Mouse (Mus musculus) thymus, postnatal 25 days (tissue): ENCODE measurements around the gene Cenpf.
"Not testable (repeated sequence)": the region's sequence is repeated elsewhere in the genome, so short reads cannot be mapped to it uniquely, and the experiment has no call there.

Source experiments
- DNase-seq: peaks from one replicate; pipeline ENCODE4 v3.0.0; 2022

Cenpf gene

DNA sequence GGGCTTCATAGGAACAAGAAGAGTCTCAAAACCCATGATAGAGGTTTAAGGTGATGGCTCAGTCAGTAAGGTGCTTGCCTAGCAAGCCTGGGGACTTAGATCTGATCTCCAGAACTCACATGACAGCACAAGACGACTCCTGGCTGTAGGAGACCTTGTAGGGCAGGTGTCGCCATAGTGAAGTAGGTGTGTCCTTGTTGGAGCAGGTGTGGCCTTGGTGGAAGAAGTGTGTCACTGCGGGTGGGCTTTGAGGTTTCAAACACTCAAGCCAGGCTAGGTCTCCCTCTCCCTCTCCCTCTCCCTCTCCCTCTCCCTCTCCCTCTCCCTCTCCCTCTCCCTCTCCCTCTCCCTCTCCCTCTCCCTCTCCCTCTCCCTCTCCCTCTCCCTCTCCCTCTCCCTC lies 4.6 kb upstream of the Cenpf start:
- not testable (repeated sequence) for DNase-seq

DNA sequence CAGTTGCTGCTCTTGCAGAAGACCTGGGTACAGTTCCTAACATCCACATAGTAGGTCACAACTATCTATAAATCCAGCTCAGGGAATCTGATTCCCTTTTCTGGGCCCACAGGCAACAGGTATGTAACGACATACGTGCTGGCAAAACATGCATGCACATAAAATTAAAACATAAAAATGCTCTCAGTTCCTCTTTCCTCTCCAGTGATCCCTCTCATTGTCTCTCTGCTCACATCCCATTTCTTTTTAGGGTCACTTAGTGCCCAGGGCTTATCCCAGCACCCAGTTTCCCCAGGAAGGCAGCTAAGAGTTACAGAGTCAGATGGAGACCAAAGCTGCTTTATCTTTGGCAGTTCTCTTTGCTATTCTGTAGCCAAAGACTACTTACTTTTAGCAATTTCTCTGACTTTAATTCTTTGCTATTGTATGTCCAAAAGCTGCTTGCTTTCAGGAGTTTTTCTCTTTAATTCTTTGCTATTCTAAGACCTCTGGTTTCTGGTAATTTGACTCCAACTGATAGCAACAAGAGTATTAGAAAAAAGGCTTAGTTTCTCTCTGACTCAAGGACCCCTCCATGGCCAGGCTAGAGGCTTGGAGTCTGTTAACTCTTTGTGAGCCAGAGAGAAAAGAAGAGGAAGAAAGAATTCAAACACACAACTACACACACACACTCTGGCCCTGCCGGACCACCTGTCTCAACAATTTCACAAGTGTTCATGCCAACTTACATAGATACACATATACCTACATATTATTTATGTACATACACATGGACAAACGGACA lies 1.4 kb upstream of the Cenpf start:
- DNase-seq = no peak

DNA sequence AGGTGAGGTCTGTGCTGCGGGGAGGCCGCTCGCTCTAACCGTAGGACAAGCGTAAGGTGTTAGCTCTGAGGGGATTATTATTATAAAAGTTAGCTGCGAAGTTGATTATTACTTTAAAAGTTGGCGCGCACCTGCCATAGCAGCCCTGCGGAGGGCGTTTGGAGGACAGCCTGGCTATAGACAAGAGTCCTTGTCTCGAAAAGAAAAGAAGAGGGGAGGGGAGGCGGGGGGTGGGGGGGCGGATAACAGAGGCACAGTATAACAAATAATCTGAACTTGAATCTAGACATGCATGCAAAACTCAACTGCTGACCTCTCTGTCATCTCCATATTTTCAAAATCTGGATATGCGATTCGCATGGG lies 483 bp upstream of the Cenpf start:
- DNase-seq = no peak

DNA sequence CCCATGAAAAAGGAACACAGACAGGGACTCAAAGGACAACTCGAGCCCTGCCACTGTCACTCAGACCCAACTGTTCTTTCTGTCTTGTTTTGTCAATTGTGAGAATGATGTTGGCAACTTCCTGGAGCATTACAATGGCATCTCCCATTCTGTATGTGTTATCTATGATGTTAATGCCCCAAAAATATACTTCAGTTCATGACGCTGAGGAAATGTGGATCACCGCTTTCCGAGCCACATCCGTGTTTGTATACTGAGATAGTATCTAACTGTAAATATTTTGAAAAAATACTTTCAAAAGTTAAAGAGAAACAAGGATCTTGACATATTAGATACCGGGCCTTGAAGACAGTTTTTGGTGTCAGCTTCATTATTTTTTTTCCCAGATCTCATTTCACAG lies 1.9 kb downstream of the Cenpf start:
- no peak for DNase-seq

DNA sequence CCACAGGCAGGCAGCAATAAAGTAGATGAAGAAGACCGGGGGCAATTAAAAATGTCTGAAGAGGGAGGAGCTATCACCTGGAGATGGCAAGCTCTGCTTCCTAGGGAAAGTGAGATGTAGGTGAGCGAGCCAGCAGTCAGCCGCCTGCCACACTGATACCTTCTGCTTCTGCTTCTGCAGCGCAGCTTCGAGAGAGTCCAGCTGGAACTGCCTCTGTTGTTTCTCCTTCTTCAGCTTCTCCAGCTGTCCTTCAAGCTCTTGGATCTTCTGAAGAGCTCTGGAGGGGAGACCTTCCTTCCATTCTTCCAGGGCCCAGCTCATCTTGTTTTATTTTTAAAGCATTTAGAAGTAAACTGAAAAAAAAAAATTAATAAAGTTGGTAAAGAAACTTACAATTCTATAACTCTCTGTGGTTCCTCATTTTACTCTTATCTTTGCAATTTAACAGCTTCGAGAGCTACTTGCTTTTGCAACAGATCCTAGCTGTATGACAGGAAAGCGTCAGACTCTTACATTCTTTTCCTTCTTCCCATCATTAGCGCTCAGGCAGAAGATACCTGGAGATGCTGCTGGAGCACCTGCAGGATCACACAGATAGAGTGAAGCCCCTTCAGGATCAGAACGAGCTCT lies 3.0 kb downstream of the Cenpf start:
- DNase-seq = no peak

DNA sequence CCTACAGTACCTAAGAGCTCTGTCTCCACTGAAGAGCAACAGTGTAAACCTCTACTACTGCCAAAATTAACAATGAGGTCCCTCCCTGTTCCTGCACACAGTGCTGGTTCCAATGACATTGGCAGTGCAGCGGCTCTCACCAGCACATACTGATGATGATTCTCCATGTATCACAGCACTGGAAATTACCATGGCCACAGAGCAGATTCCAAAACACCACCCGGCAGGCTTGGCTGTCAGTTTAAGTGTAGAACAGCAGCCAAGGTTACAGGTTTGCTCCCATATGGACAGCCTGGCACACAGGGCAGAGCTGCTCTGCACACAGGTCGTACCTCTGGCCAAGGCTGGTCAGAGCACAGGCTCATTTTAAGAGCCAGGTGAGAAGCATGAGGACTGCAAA lies 8.3 kb downstream of the Cenpf start:
- no peak for DNase-seq

DNA sequence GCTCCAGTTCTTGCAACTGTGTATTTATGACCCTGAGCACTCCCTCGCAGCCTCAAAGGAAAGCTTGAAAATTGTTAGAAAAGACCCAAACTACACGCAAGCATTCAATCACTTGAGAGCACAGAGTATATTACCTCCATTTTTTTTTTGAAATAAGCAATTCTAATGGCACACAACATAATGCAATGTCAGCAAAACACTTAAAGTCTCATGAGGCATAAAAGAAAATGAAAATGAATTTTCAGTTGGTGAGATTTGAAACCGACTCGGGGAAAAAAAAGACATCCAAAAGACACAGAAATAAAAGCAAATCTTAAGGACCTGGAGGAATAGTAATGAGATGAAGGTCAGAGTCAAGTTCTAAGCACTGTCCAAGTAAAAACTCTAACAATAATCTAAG lies 11.9 kb downstream of the Cenpf start:
- DNase-seq = no peak

DNA sequence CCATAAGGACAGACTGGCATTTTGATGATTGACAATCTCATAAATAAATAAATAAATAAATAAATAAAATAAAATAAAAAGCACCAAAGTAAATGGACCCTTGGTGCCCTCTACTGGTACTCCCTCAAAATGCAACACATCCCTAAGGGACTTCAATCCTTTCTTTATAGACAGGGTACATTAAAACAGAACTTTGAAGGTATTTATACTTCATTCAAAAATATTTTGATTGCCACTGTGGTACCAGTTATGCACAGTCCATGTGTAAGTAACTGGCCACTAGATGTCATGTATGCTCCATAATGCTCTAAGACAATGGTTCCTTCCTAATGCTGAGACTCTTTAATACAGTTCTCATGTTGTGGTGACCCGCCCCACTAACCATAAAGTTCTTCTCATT lies 12.5 kb downstream of the Cenpf start:
- no peak for DNase-seq

DNA sequence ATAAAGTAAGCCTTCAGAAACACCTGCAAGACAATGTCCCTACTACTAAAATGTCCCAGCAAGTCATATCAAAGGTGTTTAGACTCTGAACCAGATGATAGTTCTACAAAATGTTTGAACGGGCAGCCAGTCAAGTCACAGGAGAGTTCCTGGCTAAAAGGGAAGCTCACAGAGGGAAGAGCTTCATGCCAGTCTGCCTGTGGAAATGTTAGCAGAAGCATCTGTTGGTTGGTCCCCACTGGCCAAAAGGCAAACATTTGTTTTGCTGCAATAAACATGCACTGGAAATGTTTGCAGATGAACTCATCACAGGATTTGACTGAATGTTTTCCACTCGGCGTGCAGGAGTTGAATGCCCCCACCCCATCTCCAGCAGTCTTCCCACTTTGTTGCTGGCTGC lies 21.9 kb downstream of the Cenpf start:
- no peak for DNase-seq

DNA sequence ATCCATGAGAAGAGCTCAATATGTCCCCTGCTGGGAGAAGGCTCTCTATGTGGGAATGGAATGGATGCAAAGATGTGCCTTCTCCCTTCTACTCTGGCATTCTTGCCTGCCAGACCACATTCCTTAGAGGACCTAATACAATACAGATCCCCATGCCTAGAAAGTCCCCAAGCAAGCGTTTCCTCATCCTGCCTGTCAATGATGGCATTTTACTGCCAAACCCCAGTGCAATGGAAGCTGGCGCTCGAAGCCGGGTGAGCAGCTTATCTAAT lies 23.1 kb downstream of the Cenpf start:
- DNase-seq = no peak

DNA sequence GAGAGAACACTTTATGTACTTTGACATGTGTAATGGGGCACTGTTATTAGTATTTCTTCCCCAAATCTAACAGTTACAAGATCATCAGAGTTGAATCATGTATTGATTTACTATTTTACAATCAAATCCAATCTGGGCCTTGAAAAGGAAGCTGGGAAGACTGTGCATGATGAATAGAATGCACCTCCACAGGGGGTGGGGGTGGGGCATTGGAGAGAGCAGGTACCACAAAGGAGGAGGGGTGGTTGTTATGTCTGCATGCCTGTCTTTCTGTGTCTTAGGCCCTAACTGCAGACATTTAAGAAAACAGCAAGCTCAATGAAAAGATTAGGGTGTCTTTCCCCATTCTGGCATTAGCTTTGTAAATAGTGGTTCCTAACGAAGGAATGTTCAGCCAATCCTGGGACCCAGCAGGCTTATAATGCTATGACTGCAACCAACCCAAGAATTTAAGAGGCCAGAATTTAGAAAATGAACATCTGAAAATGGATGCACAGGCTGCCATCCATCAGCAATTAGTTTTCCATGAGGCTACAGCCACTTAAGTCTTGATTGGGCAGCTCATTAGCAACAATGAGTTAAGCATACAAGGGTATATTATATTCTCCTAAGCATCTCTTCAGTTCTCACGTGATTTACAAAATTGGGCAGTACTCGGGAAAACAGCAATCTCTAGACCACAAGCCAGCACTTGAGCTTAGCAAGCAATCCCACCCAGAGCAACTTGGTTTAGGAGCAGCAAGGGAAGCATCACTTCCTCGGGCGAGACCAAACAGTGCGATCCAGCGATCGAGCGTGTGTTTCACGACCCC lies 23.6 kb downstream of the Cenpf start:
- no peak for DNase-seq

DNA sequence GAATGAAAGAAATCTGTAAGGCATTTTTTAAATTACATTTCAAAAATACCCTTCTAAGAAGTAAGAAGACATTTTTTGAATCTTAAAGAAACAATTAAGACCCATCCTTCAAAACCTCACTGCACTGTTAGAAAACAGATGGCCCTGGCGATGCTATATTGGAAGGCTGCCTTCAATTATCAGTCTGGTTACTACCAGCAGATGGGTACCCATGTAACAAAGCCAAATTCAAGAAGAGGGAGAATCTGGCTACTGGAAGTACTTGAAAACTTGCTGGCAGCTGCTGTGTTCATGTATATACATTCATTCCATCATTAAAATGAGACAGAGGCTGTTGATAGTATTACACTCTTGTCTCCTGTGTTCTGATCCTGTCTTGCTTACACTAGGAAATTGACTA lies 24.4 kb downstream of the Cenpf start:
- DNase-seq = no peak

DNA sequence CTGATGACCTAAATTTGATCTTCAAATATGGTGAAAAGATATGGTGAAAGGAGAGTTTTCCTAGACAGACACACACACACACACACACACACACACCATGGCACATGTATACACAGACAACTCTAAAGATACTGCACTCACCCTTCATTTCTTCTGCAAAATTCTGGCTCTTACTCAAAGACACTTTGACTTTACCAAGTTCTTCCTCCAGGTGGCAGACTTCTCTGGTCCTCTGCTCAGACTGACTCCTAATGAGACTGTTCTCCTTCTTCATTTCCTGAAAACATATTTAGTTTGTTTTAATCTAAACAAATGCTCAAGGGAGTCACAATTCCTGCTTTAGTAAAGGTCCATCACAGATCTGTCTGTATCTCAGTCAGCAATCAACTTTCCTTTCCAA lies 26.0 kb downstream of the Cenpf start:
- DNase-seq = peak; percentile 34

DNA sequence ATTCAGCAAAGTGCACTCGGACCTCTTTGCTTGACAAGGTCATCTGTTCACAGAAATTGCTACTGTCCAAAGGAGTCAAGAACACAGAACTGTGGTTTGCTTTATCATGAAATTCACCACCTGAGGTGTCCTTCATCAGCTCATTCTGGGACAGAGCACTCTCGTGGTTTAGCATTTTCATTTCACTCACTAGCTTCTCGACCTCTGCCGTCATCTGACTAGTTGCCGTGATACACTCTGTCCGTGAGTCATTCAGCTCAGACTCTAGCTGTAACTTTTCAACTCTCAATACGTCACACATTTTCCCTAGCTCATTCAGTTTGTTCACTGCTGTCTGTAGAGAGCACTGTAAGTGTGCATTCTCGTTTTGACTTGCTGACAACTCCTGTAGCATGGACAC lies 30.5 kb downstream of the Cenpf start:
- DNase-seq = no peak

DNA sequence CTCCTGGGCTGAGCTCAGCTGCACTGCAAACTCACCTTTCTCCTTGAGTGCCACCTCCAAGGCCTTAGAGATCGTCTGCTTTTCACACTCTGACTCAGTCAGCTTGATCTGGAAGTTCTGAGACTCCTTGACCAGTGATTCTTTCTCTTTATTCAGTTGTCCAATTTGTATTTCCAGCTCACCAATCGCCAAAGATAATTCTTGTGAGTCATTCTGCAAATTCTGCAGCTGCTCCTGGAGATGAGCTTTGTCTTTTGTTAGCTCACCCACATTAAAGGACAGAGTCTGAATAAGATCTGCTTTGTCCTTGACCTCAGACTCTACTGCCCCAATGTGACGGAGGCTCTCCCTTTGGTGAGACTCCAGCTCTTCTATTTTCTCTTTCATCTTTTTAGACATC lies 34.1 kb downstream of the Cenpf start:
- no peak for DNase-seq

DNA sequence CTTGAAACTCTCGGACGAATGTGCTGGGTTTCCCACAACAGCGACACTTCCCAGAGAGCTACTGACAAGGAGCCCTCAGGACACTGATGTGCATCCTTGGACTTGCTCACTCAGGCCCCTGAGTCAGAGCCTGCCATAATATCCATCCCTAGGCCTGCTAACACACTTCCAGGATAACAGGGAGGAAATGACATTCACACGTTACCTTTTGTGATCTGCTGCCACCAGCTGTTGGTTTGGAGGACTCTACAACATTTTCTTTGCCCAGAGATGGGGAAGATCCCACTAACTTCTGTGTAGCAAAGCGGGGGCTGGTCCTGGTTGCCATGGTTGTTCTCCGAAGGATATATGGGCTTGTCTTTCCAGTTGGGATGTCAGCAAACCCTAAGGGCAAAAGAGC lies 41.3 kb downstream of the Cenpf start:
- DNase-seq = no peak

DNA sequence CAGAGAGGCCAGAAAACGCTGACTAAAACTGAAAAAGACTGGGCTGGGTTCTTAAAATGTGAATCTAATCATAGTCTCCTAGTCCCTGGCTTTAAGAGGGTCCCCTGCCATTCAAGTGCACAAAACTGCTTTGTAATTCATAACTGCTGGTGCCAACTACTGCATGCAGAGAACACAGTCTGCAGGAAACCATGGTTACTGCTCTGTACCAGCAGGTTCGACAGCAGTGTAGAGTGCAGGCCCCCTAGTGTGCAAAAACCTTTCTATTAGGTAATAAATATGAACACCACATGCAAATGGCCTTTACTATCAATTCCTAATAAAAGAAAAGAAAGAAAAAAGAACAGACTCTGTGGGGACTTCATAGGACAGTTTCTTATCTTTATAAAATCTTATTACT lies 42.5 kb downstream of the Cenpf start:
- DNase-seq = no peak

DNA sequence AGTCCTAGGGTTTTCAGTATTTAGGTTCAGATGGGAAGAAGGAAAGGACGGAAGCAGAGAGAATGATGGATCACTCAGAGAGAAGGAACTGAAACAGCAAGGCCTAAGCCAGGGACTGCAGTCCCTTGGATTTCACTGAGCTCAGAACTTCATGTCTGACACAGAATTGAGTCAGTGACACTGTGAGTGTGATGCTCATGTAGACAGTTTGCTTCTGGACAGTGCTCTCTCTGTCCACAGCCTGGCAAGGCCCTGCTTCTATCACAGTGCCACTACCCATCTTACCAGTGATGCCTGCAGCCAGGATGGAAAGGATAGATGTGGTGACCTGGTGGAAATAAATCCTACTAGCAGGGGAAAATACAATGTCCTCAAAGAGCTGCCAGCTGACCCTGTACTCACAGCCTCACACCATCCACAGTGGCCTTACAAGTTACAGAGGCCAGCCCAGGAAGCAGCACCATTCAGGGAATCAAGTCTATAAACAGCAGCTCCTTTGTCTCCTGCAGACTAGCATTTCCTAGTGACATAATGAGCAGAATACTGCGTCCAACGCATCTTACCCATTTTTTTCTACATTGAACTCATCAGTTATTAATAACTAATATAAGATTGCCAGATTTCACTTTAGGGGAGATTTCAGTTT lies 43.1 kb downstream of the Cenpf start:
- no peak for DNase-seq

DNA sequence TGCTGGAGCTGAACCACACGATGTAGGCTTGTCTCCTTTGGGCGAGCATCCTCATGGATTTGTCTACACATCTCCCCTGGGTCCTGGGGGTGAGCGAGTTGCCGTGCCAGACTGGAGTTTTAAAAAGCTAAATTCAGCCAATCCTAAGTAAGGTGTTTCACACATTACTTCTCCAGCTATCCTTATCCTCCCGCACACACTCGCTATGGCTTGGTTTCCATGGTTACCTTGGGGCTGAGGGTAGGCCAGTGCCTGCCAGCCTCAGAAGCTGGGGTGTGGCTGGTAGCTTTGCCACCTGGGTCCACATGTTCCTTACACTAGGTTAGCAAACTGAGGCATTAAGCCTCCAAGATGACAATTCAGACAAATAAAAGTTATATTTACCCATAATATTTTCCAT lies 48.3 kb downstream of the Cenpf start:
- DNase-seq = no peak

DNA sequence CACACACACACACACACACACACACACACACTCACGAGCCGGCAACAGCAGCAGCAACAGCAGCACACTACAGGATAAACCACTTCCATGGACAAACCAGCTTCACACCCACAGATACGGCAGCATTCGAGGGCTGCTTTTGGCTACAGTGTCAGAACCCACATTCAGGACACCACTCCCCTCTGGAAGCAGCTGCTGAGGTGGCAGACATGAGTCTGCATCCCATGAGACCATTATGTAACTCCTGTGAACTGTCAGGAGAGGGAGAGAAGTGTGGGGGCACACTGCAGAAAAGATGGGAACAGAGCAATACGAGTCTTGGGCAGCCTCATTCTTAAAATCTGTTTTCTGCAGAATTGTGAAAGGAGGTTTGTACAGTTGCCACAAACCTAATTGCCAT lies 54.1 kb downstream of the Cenpf start:
- no peak for DNase-seq

DNA sequence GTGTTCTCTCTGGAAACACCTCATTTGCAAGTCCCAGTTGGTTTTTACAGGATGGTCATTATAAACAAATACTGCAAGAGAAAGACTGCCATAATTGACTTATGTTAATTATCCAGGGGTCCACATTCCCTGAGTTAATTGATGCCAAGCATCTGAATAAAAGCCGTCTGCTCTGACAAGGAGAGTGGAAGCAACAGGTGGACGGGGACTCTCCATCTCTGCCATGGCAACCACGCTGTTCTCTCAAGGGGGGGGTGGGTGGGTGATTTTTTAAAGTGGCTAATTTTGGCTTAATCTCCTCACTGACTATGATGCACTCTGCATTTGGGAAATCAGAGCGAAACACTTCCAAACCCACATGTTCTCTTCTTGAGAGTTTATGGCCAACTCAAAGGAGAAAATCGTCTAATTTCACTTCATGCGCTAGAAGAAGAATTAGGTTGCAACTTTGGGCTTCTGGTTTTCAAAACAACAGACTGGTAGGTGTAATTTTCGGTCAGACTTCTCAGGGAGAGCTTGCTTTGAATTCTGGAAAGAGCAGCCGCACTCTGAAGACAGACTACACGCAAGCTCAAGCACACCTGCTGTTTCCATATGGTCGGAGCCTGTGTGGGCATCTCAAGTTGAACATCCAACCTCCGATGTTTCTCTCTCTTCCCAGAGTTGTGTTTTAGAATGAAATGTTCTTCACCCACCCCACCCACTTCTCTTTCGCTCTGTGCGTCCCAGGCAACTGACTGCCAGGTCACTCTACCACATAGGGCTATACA lies 55.8 kb downstream of the Cenpf start:
- DNase-seq = no peak

DNA sequence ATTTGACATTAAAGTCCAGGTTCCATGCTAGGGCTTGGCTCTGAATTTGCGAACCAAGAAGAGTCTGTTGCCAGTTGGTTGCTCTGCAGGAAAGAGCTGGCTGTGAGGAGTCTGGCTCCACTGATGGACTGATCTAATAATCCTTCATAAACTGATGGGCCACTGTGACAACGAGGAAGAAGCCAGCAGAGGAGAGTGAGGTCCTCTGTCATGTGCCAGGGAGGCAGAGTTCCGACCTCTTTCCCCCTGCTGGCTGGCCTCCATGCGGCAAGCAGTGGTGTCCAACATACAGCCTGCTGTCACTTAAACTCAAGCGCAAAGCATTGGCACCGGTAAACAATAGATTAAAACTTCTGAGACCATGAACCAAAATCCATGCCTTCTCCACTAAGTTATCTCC lies 57.9 kb downstream of the Cenpf start:
- DNase-seq = no peak
